Mouse (Mus musculus): Measurements from ENCODE around the gene Camk2b. TPM values are rescaled to one million over a fixed set of nuclear protein-coding genes. Genes with fewer than 3 reads are reported as not detected.

Camk2b gene
- polyA plus RNA-seq, 1 experiment from 2014 or later: 2.7 TPM

Other genes with a start within 250 kb of the Camk2b start
- 5.1 and 5.7 TPM in 2 replicates for gene Polm, start 228.3 kb downstream of the Camk2b start, polyA plus RNA-seq (2014; fragmentation: Nextera tagmentation; extraction: Ambion mirVana)
- gene Aebp1, start 204.4 kb downstream of the Camk2b start, polyA plus RNA-seq (2014; fragmentation: Nextera tagmentation; extraction: Ambion mirVana): 21.4 and 27.7 TPM in 2 replicates
- gene Pold2, start 188.1 kb downstream of the Camk2b start, polyA plus RNA-seq (2014; fragmentation: Nextera tagmentation; extraction: Ambion mirVana): 86.8 and 95.2 TPM in 2 replicates
- 7,501 and 8,192 TPM in 2 replicates for gene Myl7, start 167.6 kb downstream of the Camk2b start, polyA plus RNA-seq (2014; fragmentation: Nextera tagmentation; extraction: Ambion mirVana)
- 2.0 and 2.6 TPM in 2 replicates for gene Gck, start 116.3 kb downstream of the Camk2b start, polyA plus RNA-seq (2014; fragmentation: Nextera tagmentation; extraction: Ambion mirVana)
- gene Ykt6, start 110.7 kb downstream of the Camk2b start, polyA plus RNA-seq (2014; fragmentation: Nextera tagmentation; extraction: Ambion mirVana): 19.3 and 25.4 TPM in 2 replicates
- 0.28 and 0.84 TPM in 2 replicates for gene A730071L15Rik, start 133.7 kb upstream of the Camk2b start, polyA plus RNA-seq (2014; fragmentation: Nextera tagmentation; extraction: Ambion mirVana)
- 28.8 and 33.7 TPM in 2 replicates for gene Nudcd3, start 134.1 kb upstream of the Camk2b start, polyA plus RNA-seq (2014; fragmentation: Nextera tagmentation; extraction: Ambion mirVana)
- not detected in 2 replicates for gene Npc1l1, start 163.8 kb upstream of the Camk2b start, polyA plus RNA-seq (2014; fragmentation: Nextera tagmentation; extraction: Ambion mirVana)
- gene Ddx56, start 201.4 kb upstream of the Camk2b start, polyA plus RNA-seq (2014; fragmentation: Nextera tagmentation; extraction: Ambion mirVana): 69.5 and 71.7 TPM in 2 replicates
- gene Tmed4, start 208.5 kb upstream of the Camk2b start, polyA plus RNA-seq (2014; fragmentation: Nextera tagmentation; extraction: Ambion mirVana): 92.0 and 94.3 TPM in 2 replicates
- gene Ogdh, start 225.3 kb upstream of the Camk2b start, polyA plus RNA-seq (2014; fragmentation: Nextera tagmentation; extraction: Ambion mirVana): 201 and 244 TPM in 2 replicates

Data from heart, embryonic 11.5 days (tissue).